Mouse (Mus musculus) liver, embryonic 14.5 days (tissue): Measurements from ENCODE around the gene Eif4e1b.

Experiments
- CTCF ChIP-seq: IDR thresholded peaks from 2 replicates; pipeline ENCODE4 v1.5.1; 2016; ENCODE audit warnings: antibody characterized with exemption, low read depth, control low read depth
- EP300 ChIP-seq: IDR thresholded peaks from 2 replicates; pipeline ENCODE4 v1.6.1; 2016; ENCODE audit warnings: antibody characterized with exemption, low read depth

- no peak for TF ChIP-seq CTCF
- TF ChIP-seq EP300: no peak
Measured at GRCm38 (mm10) chr13:54794843-54795242, 11.0 kb downstream of the Eif4e1b start.
